Mouse (Mus musculus) neural tube, embryonic 14.5 days (tissue): ENCODE measurements around the gene Cbln3. TPM values are rescaled to one million over a fixed set of nuclear protein-coding genes. Genes with fewer than 3 reads are reported as not detected.

ENCODE experiments used
- ATAC-seq: fragments of 200-750 bp; cut with Nextera tagmentation; 2 replicates; pipeline ENCODE4 v1.8.0; 2017; ENCODE audit warnings: low read depth, mild to moderate bottlenecking, moderate TSS enrichment, moderate library complexity
- H3K27ac ChIP-seq: fragments of 300-500 bp; sonication (generic); 2 replicates; pipeline ENCODE4 v1.5.1; 2014; ENCODE audit warnings: low read depth, mild to moderate bottlenecking, control low read depth, low read length, moderate library complexity, mixed read lengths
- H3K27me3 ChIP-seq: fragments of 300-500 bp; sonication (generic); 2 replicates; pipeline ENCODE4 v1.6.1; 2014; ENCODE audit warnings: low read length; ENCODE audit not compliant: control insufficient read depth, insufficient read depth
- H3K36me3 ChIP-seq: fragments of 300-500 bp; sonication (generic); 2 replicates; pipeline ENCODE4 v1.6.1; 2014; ENCODE audit warnings: low read length, mixed read lengths; ENCODE audit not compliant: control insufficient read depth, insufficient read depth
- H3K4me1 ChIP-seq: fragments of 300-500 bp; sonication (generic); 2 replicates; pipeline ENCODE4 v1.6.1; 2014; ENCODE audit warnings: low read length; ENCODE audit not compliant: control insufficient read depth, insufficient read depth
- H3K4me2 ChIP-seq: fragments of 300-500 bp; sonication (generic); 2 replicates; pipeline ENCODE4 v1.6.1; 2014; ENCODE audit warnings: mild to moderate bottlenecking, low read depth, low read length, control low read depth
- H3K4me3 ChIP-seq: fragments of 300-500 bp; sonication (generic); 2 replicates; pipeline ENCODE4 v1.5.1; 2014; ENCODE audit warnings: low read depth, low read length, control low read depth, mixed read lengths
- H3K9ac ChIP-seq: fragments of 300-500 bp; sonication (generic); replicated peaks from 2 replicates; pipeline ENCODE4 v1.6.1; 2014; ENCODE audit warnings: low read depth, mild to moderate bottlenecking, control low read depth, low read length, mixed read lengths
- H3K9me3 ChIP-seq: fragments of 300-500 bp; sonication (generic); 2 replicates; pipeline ENCODE4 v1.6.1; 2016; ENCODE audit warnings: low read length; ENCODE audit not compliant: control insufficient read depth
- WGBS: fragments of 180-500 bp; shearing (Covaris S2); extraction: QIAGEN DNeasy Blood & Tissue Kit; methylation state at CpG from one replicate; pipeline ENCODE4 v1.1.7; 2014; 5-methylcytosine and 5-hydroxymethylcytosine counted together
- polyA plus RNA-seq: library from polyadenylated mRNA; unstranded; fragments of >200 nt; fragmentation: Nextera tagmentation; extraction: Ambion mirVana; gene quantifications from 2 replicates; pipeline ENCODE4 v1.2.1, GENCODE M21; 2014

The Cbln3 gene
- polyA plus RNA-seq, 1 experiment from 2014 or later: 0.24 TPM

DNA sequence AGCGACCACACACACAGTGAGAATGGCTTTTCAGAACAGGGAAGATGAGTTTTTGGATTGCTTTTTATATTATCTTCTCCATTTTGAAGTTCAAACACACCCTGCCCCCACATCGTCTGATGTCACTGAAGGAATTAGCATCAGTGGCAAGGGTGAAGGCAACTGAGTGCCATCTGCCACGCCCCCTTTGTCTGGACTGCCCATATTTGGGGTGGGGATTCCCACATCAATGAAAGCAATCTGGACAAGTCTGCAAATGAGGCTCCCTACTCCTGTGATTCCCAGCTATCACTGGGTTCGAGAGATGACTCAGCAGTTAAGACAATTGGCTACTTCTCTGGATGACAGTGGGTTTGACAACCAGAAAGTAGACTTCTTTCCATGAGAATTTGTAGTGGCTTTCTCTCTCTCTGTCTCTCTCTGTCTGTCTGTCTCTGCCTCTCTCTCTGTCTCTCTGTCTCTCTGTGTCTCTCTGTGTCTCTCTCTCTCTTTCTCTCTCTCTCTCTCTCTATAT, 43.3 kb downstream of the Cbln3 start:
- Histone ChIP-seq H3K4me2 (no peak overlapping the region), H3K27me3 (no peaks in the 10 kb centered on the region), H3K27ac (no peak overlapping the region), H3K4me1 (no peaks in the 10 kb centered on the region), H3K9ac (no peak overlapping the region), H3K9me3 (no peaks in the 10 kb centered on the region), H3K36me3 (no peaks in the 10 kb centered on the region), H3K4me3 (no peak overlapping the region)
- 52% methylated on average over 4 of the region's 4 CpGs for WGBS
- ATAC-seq: no peak

- H3K4me3 ChIP-seq: no peak overlapping the region
- H3K4me1 ChIP-seq: no peaks in the 10 kb centered on the region
- no peak for ATAC-seq
- no peaks in the 10 kb centered on the region for H3K27me3 ChIP-seq
- H3K27ac ChIP-seq: no peak overlapping the region
- no peak overlapping the region for H3K4me2 ChIP-seq
- WGBS: 90% methylated on average over 4 of the region's 4 CpGs
- no peaks in the 10 kb centered on the region for H3K9me3 ChIP-seq
- no peaks in the 10 kb centered on the region for H3K36me3 ChIP-seq
- no peak overlapping the region for H3K9ac ChIP-seq
Observed at GRCm38 (mm10) chr14:55838740-55839139, 45.5 kb downstream of the Cbln3 start.

- H3K4me2 ChIP-seq: no peak overlapping the region
- no peak overlapping the region for H3K27ac ChIP-seq
- H3K9me3 ChIP-seq: no peaks in the 10 kb centered on the region
- no peak overlapping the region for H3K4me3 ChIP-seq
- H3K27me3 ChIP-seq: no peaks in the 10 kb centered on the region
- H3K36me3 ChIP-seq: no peaks in the 10 kb centered on the region
- H3K9ac ChIP-seq: no peak overlapping the region
- ATAC-seq: no peak
- WGBS: 87% methylated on average over 4 of the region's 5 CpGs
- no peaks in the 10 kb centered on the region for H3K4me1 ChIP-seq
Observed at GRCm38 (mm10) chr14:55838312-55838711, 45.9 kb downstream of the Cbln3 start.

DNA sequence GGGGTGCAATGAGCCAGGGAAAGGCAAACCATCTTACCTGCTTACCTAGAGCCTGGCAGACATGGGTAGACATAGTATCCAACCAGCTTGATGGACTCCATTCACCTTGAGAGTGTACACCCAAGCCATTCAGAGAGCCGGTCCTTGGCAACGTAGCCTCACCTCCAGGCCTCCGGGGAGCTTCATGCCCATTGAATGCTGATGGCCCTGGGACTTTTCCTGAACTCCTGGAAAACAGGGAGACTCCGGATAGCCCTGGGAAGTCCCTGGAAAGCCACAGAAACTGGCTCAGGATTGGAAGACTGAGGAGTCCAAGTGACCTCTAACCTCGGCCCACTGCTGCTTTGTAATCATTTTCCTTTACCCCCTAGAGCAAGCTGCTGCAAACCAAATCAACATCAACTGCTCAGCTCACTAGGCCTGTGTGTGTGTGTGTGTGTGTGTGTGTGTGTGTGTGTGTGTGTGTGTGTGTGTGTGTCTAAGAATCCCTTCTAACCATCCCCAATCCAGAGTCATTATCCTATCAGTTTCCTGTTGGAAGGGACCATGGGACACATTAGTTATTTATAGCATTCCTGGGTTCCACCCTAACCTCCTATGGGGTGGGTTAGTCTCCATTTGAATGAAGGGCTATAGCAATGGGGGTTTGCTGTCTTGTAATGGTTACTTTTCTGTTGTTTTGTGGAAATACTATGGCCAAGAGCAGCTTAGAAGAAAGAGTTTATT, 49.2 kb downstream of the Cbln3 start:
- Histone ChIP-seq H3K36me3 (no peaks in the 10 kb centered on the region), H3K4me3 (no peak overlapping the region), H3K4me2 (no peak overlapping the region), H3K4me1 (no peaks in the 10 kb centered on the region), H3K9me3 (no peaks in the 10 kb centered on the region), H3K27ac (no peak overlapping the region), H3K27me3 (no peaks in the 10 kb centered on the region), H3K9ac (no peak overlapping the region)
- 87% methylated on average over 5 of the region's 5 CpGs for WGBS
- ATAC-seq: no peak

DNA sequence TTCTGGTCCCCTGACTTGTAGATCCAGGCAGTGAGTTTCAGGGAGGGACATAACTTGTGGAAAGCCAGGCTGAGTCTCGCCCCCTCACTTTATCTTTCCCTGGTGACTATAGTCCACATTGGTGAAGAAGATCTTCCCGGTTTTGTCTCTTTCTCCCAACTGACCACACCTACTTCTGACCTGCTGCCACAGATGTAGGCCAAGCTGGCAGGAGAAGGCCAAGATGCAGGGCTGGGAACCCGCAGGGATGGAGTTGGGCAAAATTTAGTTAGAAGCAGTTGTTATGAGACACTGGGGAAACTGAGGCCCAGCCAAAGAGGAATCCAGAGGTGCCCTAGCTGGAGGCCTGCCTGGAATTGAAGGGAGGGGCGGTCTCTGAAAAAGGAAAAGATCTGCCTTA, 51.1 kb downstream of the Cbln3 start:
- H3K9ac ChIP-seq: no peak overlapping the region
- H3K36me3 ChIP-seq: no peaks in the 10 kb centered on the region
- H3K4me1 ChIP-seq: no peaks in the 10 kb centered on the region
- no peak overlapping the region for H3K27ac ChIP-seq
- ATAC-seq: no peak
- WGBS: 87% methylated on average over 4 of the region's 4 CpGs
- no peaks in the 10 kb centered on the region for H3K9me3 ChIP-seq
- no peak overlapping the region for H3K4me2 ChIP-seq
- no peak overlapping the region for H3K4me3 ChIP-seq
- no peaks in the 10 kb centered on the region for H3K27me3 ChIP-seq

- no peaks in the 10 kb centered on the region for H3K36me3 ChIP-seq
- H3K4me3 ChIP-seq: no peak overlapping the region
- no peak for ATAC-seq
- H3K9ac ChIP-seq: no peak overlapping the region
- no peaks in the 10 kb centered on the region for H3K27me3 ChIP-seq
- H3K9me3 ChIP-seq: no peaks in the 10 kb centered on the region
- no peak overlapping the region for H3K27ac ChIP-seq
- H3K4me2 ChIP-seq: no peak overlapping the region
- H3K4me1 ChIP-seq: 0 out of 2 replicates have a peak, but pooled peaks cover 3% of the 10 kb centered on the region
- 83% methylated on average over 4 of the region's 4 CpGs for WGBS
Observed at GRCm38 (mm10) chr14:55830331-55830730, 53.9 kb downstream of the Cbln3 start.

DNA sequence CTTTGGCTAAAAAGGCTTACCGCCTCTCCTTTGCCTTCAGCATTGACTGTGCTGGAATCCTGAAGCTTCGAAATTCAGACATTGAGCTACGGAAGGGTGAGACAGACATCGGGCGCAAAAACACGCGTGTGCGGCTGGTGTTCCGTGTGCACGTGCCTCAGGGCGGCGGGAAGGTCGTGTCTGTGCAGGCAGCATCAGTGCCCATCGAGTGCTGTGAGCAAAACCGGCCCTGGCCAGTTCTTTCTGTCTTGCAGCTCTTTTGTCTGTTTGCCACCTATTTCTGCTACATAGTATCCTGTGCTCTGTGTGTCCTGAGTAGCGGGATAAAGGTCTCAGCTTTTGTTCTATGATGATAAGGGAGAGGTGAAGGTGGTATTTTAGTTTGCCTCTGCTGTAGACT, 54.3 kb downstream of the Cbln3 start:
- no peak overlapping the region for H3K4me3 ChIP-seq
- H3K9me3 ChIP-seq: no peaks in the 10 kb centered on the region
- peaks cover 7% of the 10 kb centered on the region for H3K4me1 ChIP-seq
- 91% methylated on average over 16 of the region's 16 CpGs for WGBS
- no peak overlapping the region for H3K27ac ChIP-seq
- H3K9ac ChIP-seq: no peak overlapping the region
- H3K4me2 ChIP-seq: no peak overlapping the region
- H3K36me3 ChIP-seq: no peaks in the 10 kb centered on the region
- ATAC-seq: no peak
- H3K27me3 ChIP-seq: no peaks in the 10 kb centered on the region

Other genes starting within 250 kb of the Cbln3 start
- 109 and 110 TPM in 2 replicates for gene Ipo4, start 248.4 kb downstream of the Cbln3 start, polyA plus RNA-seq
- 2.9 TPM in 2 replicates for gene Gm49378, start 246.5 kb downstream of the Cbln3 start, polyA plus RNA-seq
- gene Tm9sf1, start 240.6 kb downstream of the Cbln3 start, polyA plus RNA-seq: 55.9 and 66.9 TPM in 2 replicates
- 0.24 TPM in 1 of 2 replicates, not detected in the other for gene Tssk4, start 234.2 kb downstream of the Cbln3 start, polyA plus RNA-seq
- 69.0 and 75.5 TPM in 2 replicates for gene Mdp1, start 223.9 kb downstream of the Cbln3 start, polyA plus RNA-seq
- 42.5 and 43.7 TPM in 2 replicates for gene Gmpr2, start 212.5 kb downstream of the Cbln3 start, polyA plus RNA-seq
- 550 and 603 TPM in 2 replicates for gene Nedd8, start 212.3 kb downstream of the Cbln3 start, polyA plus RNA-seq
- gene Tinf2, start 202.6 kb downstream of the Cbln3 start, polyA plus RNA-seq: 28.3 and 28.6 TPM in 2 replicates
- 0.11 and 0.33 TPM in 2 replicates for gene Tgm1, start 170.5 kb downstream of the Cbln3 start, polyA plus RNA-seq
- 47.1 and 59.2 TPM in 2 replicates for gene Rabggta, start 162.1 kb downstream of the Cbln3 start, polyA plus RNA-seq
- 73.6 and 75.5 TPM in 2 replicates for gene Dhrs1, start 138.7 kb downstream of the Cbln3 start, polyA plus RNA-seq
- 27.4 and 30.1 TPM in 2 replicates for gene Nop9, start 138.7 kb downstream of the Cbln3 start, polyA plus RNA-seq
- gene Cideb, start 125.9 kb downstream of the Cbln3 start, polyA plus RNA-seq: not detected in 2 replicates
- gene Ltb4r2, start 123.0 kb downstream of the Cbln3 start, polyA plus RNA-seq: 0.27 and 0.59 TPM in 2 replicates
- 0.19 and 0.24 TPM in 2 replicates for gene Ltb4r1, start 118.4 kb downstream of the Cbln3 start, polyA plus RNA-seq
- 1.9 and 3.9 TPM in 2 replicates for gene Adcy4, start 100.3 kb downstream of the Cbln3 start, polyA plus RNA-seq
- 1.9 and 2.2 TPM in 2 replicates for gene Ripk3, start 95.5 kb downstream of the Cbln3 start, polyA plus RNA-seq
- gene Nfatc4, start 61.2 kb downstream of the Cbln3 start, polyA plus RNA-seq: 5.5 and 10.4 TPM in 2 replicates
- 5.8 and 10.2 TPM in 2 replicates for gene Nynrin, start 30.4 kb downstream of the Cbln3 start, polyA plus RNA-seq
- gene Khnyn, start 555 bp upstream of the Cbln3 start, polyA plus RNA-seq: 5.9 and 7.3 TPM in 2 replicates
- 138 and 163 TPM in 2 replicates for gene Sdr39u1, start 15.9 kb upstream of the Cbln3 start, polyA plus RNA-seq
- not detected in 2 replicates for gene Cma1, start 60.3 kb upstream of the Cbln3 start, polyA plus RNA-seq
- gene Cma2, start 66.6 kb upstream of the Cbln3 start, polyA plus RNA-seq: not detected in 2 replicates
- not detected in 2 replicates for gene Mcpt1, start 133.6 kb upstream of the Cbln3 start, polyA plus RNA-seq
- not detected in 2 replicates for gene Mcpt9, start 146.1 kb upstream of the Cbln3 start, polyA plus RNA-seq
- gene Mcpt2, start 157.6 kb upstream of the Cbln3 start, polyA plus RNA-seq: not detected in 2 replicates
- gene Mcpt4, start 177.9 kb upstream of the Cbln3 start, polyA plus RNA-seq: not detected in 2 replicates
- gene Mcpt8, start 200.9 kb upstream of the Cbln3 start, polyA plus RNA-seq: not detected in 2 replicates
- 0.45 TPM in 1 of 2 replicates, not detected in the other for gene Ctsg, start 218.2 kb upstream of the Cbln3 start, polyA plus RNA-seq
- not detected in 2 replicates for gene Gzme, start 236.2 kb upstream of the Cbln3 start, polyA plus RNA-seq
- not detected in 2 replicates for gene Gzmd, start 248.2 kb upstream of the Cbln3 start, polyA plus RNA-seq